Mouse (Mus musculus): ENCODE data around the gene 2310034C09Rik.
"Not testable (repeated sequence)": the region's sequence is repeated elsewhere in the genome, so short reads cannot be mapped to it uniquely, and the experiment has no call there.

The 2310034C09Rik gene

DNA sequence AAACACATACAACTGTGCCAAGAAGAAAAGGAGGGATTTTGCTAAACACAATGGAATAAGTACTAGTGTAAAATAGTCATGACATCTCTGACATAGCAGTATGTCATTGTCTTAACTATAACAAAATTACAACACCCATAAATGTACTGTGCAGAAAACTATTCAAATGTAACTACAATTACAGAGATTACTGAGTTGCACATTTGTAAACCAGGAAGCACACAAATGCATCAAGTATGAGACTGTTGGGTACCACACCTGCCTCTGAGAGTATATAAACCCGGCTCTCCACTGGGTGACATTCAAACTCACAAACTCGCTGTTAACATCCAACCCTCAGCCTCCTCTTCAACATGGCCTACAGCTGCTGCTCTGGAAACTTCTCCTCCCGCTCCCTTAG is at the start of gene 2310034C09Rik:
Gene 2310034C09Rik (plus strand): TSS at position 301 of the 400 bp plus-strand sequence.
- DNase-seq (ENCODE audit: extremely low spot score, low read depth, low spot score) = not testable (repeated sequence)

- DNase-seq (ENCODE audit: extremely low spot score, low read depth, low spot score) = no peak
These were observed 47.9 kb upstream of the 2310034C09Rik start for GRCm38 (mm10) chr16:88710757-88711156.

GRCm38 (mm10) chr16:88711245-88711644 is 47.4 kb upstream of the 2310034C09Rik start:
- DNase-seq (ENCODE audit: extremely low spot score, low read depth, low spot score) = no peak

GRCm38 (mm10) chr16:88716549-88716948 is 42.1 kb upstream of the 2310034C09Rik start:
- DNase-seq (ENCODE audit: extremely low spot score, low read depth, low spot score) = no peak

- DNase-seq (ENCODE audit: extremely low spot score, low read depth, low spot score) = no peak
These were observed 38.6 kb upstream of the 2310034C09Rik start for GRCm38 (mm10) chr16:88720031-88720430.

- no peak for DNase-seq (ENCODE audit: extremely low spot score, low read depth, low spot score)
These were observed 29.8 kb upstream of the 2310034C09Rik start, which contains the start of gene Krtap13-1 for GRCm38 (mm10) chr16:88728812-88729275. TSS of gene Krtap13-1 (plus strand) at chr16:88728862.

DNA sequence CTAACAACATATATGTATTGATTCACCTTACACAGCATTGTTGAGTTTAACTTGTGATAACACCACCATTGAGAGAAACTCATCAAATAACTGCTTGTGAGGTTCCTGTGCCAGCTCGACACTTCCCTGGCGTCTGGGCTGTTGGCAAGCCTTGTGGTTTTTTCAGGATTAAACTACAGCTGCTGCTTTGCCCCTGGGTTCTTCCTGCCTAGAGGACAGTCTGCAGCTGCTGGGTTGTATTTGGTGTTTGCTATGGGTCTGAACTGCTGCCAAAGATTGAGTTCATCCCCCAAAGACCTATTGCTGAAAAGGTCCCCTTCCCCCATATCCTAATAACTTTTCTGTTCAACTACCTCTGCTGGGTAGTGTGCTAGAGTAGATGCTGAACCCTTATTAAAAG is 23.3 kb upstream of the 2310034C09Rik start:
- no peak for DNase-seq (ENCODE audit: extremely low spot score, low read depth, low spot score)

DNA sequence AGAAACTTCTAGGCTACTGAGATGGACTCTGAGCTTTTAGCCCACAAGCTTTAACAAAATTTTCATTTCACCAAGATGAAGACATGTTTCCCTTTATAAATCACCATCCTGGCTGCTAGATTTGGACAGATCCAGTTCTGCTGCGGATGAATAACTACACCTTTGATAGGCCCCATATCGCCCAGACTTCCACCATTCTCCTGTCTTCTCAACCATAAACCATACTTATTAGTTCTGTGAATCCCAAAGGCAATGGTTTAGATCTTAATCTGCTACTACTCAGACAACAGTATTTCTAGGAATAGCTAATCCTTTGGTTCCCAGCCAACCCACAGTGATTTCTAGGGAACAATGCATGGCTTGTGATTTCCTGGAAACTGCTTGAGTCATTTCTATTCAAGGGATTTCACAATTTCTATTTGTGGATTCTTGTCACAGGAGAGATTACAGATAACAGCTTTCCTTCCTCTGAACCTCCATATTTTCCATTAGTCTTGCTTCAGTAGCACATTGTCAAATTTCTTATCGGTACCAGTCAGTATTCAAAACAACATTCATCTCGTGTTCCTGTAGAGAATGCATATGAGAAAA is 13.8 kb upstream of the 2310034C09Rik start:
- DNase-seq (ENCODE audit: extremely low spot score, low read depth, low spot score) = no peak

DNA sequence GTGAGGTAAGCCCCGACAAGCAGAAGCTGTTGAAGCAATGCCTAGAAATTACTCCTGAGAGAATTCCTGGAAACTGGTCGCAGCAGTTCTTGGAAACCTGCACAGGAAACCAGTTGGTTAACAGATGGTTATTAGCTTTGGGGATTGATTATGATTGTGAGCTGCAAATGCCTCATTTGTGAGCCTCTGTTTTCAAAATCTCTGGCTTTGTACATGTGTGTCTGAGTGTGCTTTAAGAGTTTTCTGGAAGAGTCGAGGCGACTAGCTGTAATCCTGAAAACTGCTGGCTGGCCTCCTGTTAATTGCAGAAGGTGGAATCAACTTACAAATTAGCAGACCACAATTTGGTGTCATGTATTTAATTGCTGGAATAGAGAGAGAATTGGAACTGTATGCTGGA is 10.7 kb upstream of the 2310034C09Rik start:
- DNase-seq (ENCODE audit: extremely low spot score, low read depth, low spot score) = no peak

DNA sequence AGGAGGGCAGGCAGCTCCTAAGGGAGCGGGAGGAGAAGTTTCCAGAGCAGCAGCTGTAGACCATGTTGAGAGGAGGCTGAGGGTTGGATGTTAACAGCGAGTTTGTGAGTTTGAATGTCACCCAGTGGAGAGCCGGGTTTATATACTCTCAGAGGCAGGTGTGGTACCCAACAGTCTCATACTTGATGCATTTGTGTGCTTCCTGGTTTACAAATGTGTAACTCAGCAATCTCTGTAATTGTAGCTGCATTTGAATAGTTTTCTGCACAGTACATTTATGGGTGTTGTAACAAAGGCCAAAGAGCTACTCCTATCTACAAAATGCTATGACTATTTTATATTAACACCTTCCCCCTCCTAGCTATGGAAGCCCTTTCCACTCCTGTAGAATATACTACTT is 7.1 kb upstream of the 2310034C09Rik start, which contains the start of gene Krtap13:
Gene Krtap13 (minus strand): TSS at position 101 of the 400 bp plus-strand sequence.
- DNase-seq (ENCODE audit: extremely low spot score, low read depth, low spot score) = not testable (repeated sequence)

- no peak for DNase-seq (ENCODE audit: extremely low spot score, low read depth, low spot score)
These were observed 15.5 kb downstream of the 2310034C09Rik start, which contains the start of gene 2310057N15Rik for GRCm38 (mm10) chr16:88774106-88774505. TSS of gene 2310057N15Rik (minus strand) at chr16:88774206.

DNA sequence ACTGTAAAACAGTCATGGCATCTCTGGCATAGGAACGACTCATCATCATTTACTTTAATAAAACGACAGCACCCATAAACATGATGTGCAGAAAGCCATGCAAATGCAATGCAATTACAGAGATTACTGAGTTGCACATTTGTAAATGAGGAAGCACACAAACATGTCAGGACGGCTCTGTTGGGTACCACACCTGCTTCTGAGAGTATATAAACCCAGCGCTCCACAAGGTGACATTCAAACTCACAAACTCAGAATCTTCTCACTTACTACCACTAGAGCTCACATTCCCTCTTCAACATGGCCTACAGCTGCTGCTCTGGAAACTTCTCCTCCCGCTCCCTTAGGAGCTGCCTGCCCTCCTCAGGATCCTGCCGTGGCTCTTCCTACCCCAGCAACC is 18.9 kb downstream of the 2310034C09Rik start, which contains the start of gene Gm5965:
Gene Gm5965 (plus strand): TSS at position 301 of the 400 bp plus-strand sequence.
- DNase-seq (ENCODE audit: extremely low spot score, low read depth, low spot score) = no peak

- no peak for DNase-seq (ENCODE audit: extremely low spot score, low read depth, low spot score)
These were observed 28.1 kb downstream of the 2310034C09Rik start for GRCm38 (mm10) chr16:88786786-88787185.

Measured in hindlimb bud, embryonic 11.5 days (tissue).